Mouse (Mus musculus): ENCODE measurements around the gene Tbc1d24. TPM values are rescaled to one million over a fixed set of nuclear protein-coding genes. Genes with fewer than 3 reads are reported as not detected.
A peak's percentile ranks its signal among the peaks of the same experiment; 100 is the strongest.

Gene Tbc1d24
- total and polyA plus RNA-seq, 2 experiments from 2014 or later: 23.5 to 113 TPM

DNA sequence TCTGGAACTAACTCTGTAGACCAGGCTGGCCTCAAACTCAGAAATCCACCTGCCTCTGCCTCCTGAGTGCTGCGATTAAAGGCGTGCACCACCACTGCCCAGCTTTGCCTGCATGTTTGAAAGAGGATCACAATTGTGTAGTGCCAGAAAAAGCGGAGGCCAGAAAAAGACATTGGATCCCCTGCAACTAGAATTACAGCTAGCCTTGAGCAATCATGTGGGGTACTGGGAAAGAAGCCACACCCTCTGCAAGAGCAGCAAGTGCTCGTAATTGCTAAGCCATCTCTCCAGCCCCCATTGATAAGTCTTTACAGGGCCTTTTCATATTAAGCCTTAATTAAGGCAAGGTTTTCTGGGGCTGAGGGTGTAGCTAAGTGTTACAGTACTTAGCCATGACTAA lies 13.9 kb downstream of the Tbc1d24 start:
- H3K27ac ChIP-seq (ENCODE audit: low read depth, low read length): no peak overlapping the region
- H3K27me3 ChIP-seq (ENCODE audit: insufficient read depth, low read length): no peaks in the 10 kb centered on the region
- no peak for TF ChIP-seq CTCF (IDR thresholded peaks at IDR 0.05; ENCODE audit: low read depth)
- no peak for ATAC-seq
- H3K4me1 ChIP-seq (ENCODE audit: insufficient read depth): no peaks in the 10 kb centered on the region
- WGBS: 61% methylated on average over 4 of the region's 4 CpGs
- peaks cover 11% of the 10 kb centered on the region for H3K36me3 ChIP-seq (ENCODE audit: insufficient read depth)
- no peaks in the 10 kb centered on the region for H3K9me3 ChIP-seq (ENCODE audit: low read length)
- no peak for DNase-seq
- no peak overlapping the region for H3K9ac ChIP-seq
- H3K4me3 ChIP-seq (ENCODE audit: low read depth, low read length): no peak overlapping the region
- H3K4me2 ChIP-seq (ENCODE audit: low read depth): no peak overlapping the region

DNA sequence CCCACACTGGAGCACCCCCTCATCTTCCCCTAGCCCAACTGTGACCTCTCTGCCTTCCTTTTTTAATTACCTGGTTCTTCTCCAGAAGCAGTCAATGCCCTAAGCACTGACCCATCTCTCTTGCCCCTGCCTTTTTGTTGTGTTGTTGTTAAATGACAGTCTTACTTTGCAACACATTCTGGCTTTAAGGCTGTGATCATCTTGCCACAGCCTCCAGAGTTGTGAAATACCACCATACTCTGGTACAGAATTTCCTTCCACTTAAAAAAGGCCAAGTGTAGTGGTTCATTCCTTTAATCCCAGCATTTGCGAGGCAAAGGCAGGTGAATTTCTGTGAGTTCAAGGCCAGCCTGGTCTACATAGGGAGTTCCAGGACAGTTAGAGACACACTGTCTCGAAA lies 14.4 kb downstream of the Tbc1d24 start:
- 87% methylated on average over 2 of the region's 2 CpGs for WGBS
- no peaks in the 10 kb centered on the region for H3K9me3 ChIP-seq (ENCODE audit: low read length)
- H3K27me3 ChIP-seq (ENCODE audit: insufficient read depth, low read length): no peaks in the 10 kb centered on the region
- H3K4me2 ChIP-seq (ENCODE audit: low read depth): no peak overlapping the region
- no peak overlapping the region for H3K9ac ChIP-seq
- no peak overlapping the region for H3K4me3 ChIP-seq (ENCODE audit: low read depth, low read length)
- no peak for TF ChIP-seq CTCF (IDR thresholded peaks at IDR 0.05; ENCODE audit: low read depth)
- no peak overlapping the region for H3K27ac ChIP-seq (ENCODE audit: low read depth, low read length)
- no peak for DNase-seq
- H3K4me1 ChIP-seq (ENCODE audit: insufficient read depth): no peaks in the 10 kb centered on the region
- peaks cover 11% of the 10 kb centered on the region for H3K36me3 ChIP-seq (ENCODE audit: insufficient read depth)
- no peak for ATAC-seq

DNA sequence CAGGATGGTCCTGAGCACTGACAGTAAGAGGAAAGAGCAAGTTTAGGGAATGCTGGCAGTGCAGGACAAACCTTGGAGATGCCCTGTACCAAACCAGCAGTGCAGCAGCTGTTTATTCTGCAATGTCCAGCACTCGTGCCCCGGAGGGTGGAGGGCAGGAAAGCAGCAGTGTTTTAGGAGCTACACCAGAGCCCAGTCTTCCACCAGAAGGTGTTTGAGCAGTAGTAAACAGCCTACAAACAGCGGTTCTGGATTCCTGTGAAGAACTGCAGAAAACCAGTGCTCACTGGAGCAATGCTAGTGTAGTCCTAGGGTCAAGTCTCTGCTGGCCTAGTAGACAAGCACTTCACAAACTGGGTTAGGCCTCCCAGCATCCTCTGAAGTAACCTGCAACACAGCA lies 31.1 kb downstream of the Tbc1d24 start:
- DNase-seq (no peak), ATAC-seq (no peak)
- Histone ChIP-seq H3K4me2 (ENCODE audit: low read depth) (no peak overlapping the region), H3K4me3 (ENCODE audit: low read depth, low read length) (no peak overlapping the region), H3K9me3 (ENCODE audit: low read length) (no peaks in the 10 kb centered on the region), H3K9ac (no peak overlapping the region), H3K27me3 (ENCODE audit: insufficient read depth, low read length) (no peaks in the 10 kb centered on the region), H3K4me1 (ENCODE audit: insufficient read depth) (peaks cover 5% of the 10 kb centered on the region; the same call in 1 of the 2 replicates), H3K27ac (ENCODE audit: low read depth, low read length) (no peak overlapping the region), H3K36me3 (ENCODE audit: insufficient read depth) (peaks cover 3% of the 10 kb centered on the region; the same call in 1 of the 2 replicates)
- 77% methylated on average over 3 of the region's 3 CpGs for WGBS
- TF ChIP-seq CTCF (IDR thresholded peaks at IDR 0.05; ENCODE audit: low read depth): no peak

DNA sequence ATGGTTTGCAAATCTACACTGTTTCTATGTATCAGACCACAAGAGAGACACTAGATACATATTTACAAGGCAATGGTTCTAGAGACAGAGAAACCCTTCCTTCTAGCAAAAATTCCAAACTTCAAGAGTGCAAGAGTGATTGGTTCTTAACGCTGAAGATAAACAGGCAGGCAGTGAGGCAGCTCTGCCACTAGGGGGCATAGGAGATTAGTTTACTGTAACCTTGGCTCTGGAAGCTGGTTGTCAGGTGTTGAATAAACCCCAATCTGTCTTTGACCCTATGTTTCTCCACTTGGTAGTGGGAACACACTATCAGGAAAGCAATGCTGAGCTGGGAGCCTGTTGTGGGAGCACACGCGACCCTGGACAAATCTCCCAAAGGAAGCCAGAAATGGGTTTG lies 31.9 kb downstream of the Tbc1d24 start:
- Histone ChIP-seq H3K9me3 (ENCODE audit: low read length) (no peaks in the 10 kb centered on the region), H3K27me3 (ENCODE audit: insufficient read depth, low read length) (no peaks in the 10 kb centered on the region), H3K27ac (ENCODE audit: low read depth, low read length) (no peak overlapping the region), H3K4me3 (ENCODE audit: low read depth, low read length) (no peak overlapping the region), H3K9ac (no peak overlapping the region), H3K36me3 (ENCODE audit: insufficient read depth) (no peaks in the 10 kb centered on the region), H3K4me2 (ENCODE audit: low read depth) (no peak overlapping the region), H3K4me1 (ENCODE audit: insufficient read depth) (peaks cover 5% of the 10 kb centered on the region; the same call in 1 of the 2 replicates)
- 3% methylated on average over 3 of the region's 3 CpGs for WGBS
- peak; percentile 89 for DNase-seq
- peak; percentile 96 for TF ChIP-seq CTCF (IDR thresholded peaks at IDR 0.05; ENCODE audit: low read depth)
- ATAC-seq: no peak

DNA sequence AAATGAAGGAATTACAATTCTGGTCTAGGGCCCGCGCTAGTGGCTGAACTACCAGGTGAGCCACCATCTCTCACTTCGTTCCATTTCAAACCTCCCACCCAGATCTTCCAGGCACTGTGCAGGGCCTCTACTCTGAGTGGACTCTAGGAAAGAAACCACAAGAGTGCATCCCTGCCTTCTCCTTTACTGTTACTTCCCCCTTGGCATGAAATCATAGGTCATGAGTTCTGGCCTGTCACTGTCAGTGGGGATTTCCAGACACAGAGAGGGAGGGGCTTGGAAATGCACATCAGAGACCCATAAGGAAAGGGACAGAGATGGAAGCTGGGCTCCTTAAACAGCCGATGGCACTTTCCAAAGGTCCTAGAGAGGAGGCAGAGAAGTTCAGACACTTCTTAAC lies 33.6 kb downstream of the Tbc1d24 start:
- Histone ChIP-seq H3K9me3 (ENCODE audit: low read length) (no peaks in the 10 kb centered on the region), H3K4me1 (ENCODE audit: insufficient read depth) (peaks cover 17% of the 10 kb centered on the region), H3K4me3 (ENCODE audit: low read depth, low read length) (no peak overlapping the region), H3K9ac (no peak overlapping the region), H3K36me3 (ENCODE audit: insufficient read depth) (peaks cover under 1% of the 10 kb centered on the region), H3K27ac (ENCODE audit: low read depth, low read length) (no peak overlapping the region), H3K4me2 (ENCODE audit: low read depth) (no peak overlapping the region), H3K27me3 (ENCODE audit: insufficient read depth, low read length) (no peaks in the 10 kb centered on the region)
- WGBS: 91% methylated on average over 4 of the region's 4 CpGs
- DNase-seq (no peak), ATAC-seq (no peak)
- TF ChIP-seq CTCF (IDR thresholded peaks at IDR 0.05; ENCODE audit: low read depth): no peak

DNA sequence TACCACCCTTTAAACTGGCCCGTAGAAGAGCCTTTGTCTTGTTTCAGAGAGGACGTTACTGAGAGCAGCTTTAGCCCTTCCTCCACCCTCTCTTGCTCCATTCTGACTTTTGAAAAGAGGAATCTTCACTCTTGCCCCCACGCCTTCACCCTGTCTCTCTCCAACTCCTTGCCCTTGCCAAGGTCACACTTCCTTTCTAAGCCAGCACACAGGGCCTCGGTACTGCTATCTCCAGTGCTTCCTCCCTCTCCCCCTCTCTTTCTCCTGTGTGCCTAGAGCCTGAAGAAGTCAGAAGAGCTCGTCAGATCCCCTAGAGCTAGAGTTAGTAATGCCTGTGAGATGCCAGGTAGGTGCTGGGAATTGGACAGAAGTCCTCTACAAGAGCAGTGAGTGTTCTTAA lies 34.6 kb downstream of the Tbc1d24 start:
- no peak overlapping the region for H3K9ac ChIP-seq
- ATAC-seq: no peak
- DNase-seq: no peak
- no peaks in the 10 kb centered on the region for H3K9me3 ChIP-seq (ENCODE audit: low read length)
- no peak for TF ChIP-seq CTCF (IDR thresholded peaks at IDR 0.05; ENCODE audit: low read depth)
- no peak overlapping the region for H3K4me2 ChIP-seq (ENCODE audit: low read depth)
- peaks cover 5% of the 10 kb centered on the region for H3K36me3 ChIP-seq (ENCODE audit: insufficient read depth)
- no peak overlapping the region for H3K27ac ChIP-seq (ENCODE audit: low read depth, low read length)
- no peak overlapping the region for H3K4me3 ChIP-seq (ENCODE audit: low read depth, low read length)
- H3K27me3 ChIP-seq (ENCODE audit: insufficient read depth, low read length): no peaks in the 10 kb centered on the region
- H3K4me1 ChIP-seq (ENCODE audit: insufficient read depth): peaks cover 17% of the 10 kb centered on the region
- WGBS: 81% methylated on average over 5 of the region's 5 CpGs

DNA sequence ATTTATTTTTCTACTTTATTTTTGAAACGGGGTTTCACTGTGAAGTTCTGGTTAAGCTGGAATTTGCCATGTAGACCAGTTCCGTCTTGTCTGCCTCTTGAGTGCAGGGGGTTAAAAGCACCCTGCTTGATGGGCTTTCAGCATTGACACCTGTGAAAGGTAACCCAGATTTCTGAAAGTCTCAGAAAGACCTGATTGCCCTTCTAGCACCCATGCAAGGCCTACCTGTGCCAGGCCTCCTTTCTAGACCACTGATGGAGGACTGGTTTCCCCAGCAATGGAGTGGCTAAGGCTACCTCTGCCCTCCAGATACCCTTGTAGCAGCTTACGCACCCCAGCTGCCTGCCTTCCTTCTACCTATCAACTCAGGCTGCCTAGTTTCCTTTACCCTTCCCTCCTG lies 35.2 kb downstream of the Tbc1d24 start:
- peak overlapping the region; percentile 97 for H3K27ac ChIP-seq (ENCODE audit: low read depth, low read length)
- H3K36me3 ChIP-seq (ENCODE audit: insufficient read depth): peaks cover 10% of the 10 kb centered on the region
- H3K9ac ChIP-seq: peak overlapping the region; percentile 94
- peak overlapping the region; percentile 78 for H3K4me2 ChIP-seq (ENCODE audit: low read depth)
- H3K9me3 ChIP-seq (ENCODE audit: low read length): no peaks in the 10 kb centered on the region
- DNase-seq: no peak
- peak overlapping the region; percentile 73 for H3K4me3 ChIP-seq (ENCODE audit: low read depth, low read length)
- H3K4me1 ChIP-seq (ENCODE audit: insufficient read depth): peaks cover 17% of the 10 kb centered on the region
- WGBS: 64% methylated on average over 3 of the region's 3 CpGs
- no peak for TF ChIP-seq CTCF (IDR thresholded peaks at IDR 0.05; ENCODE audit: low read depth)
- H3K27me3 ChIP-seq (ENCODE audit: insufficient read depth, low read length): no peaks in the 10 kb centered on the region
- no peak for ATAC-seq
